Mouse (Mus musculus): ENCODE results near the gene Cacna1a.
"Not testable (repeated sequence)": the region's sequence is repeated elsewhere in the genome, so short reads cannot be mapped to it uniquely, and the experiment has no call there.

The Cacna1a gene

DNA sequence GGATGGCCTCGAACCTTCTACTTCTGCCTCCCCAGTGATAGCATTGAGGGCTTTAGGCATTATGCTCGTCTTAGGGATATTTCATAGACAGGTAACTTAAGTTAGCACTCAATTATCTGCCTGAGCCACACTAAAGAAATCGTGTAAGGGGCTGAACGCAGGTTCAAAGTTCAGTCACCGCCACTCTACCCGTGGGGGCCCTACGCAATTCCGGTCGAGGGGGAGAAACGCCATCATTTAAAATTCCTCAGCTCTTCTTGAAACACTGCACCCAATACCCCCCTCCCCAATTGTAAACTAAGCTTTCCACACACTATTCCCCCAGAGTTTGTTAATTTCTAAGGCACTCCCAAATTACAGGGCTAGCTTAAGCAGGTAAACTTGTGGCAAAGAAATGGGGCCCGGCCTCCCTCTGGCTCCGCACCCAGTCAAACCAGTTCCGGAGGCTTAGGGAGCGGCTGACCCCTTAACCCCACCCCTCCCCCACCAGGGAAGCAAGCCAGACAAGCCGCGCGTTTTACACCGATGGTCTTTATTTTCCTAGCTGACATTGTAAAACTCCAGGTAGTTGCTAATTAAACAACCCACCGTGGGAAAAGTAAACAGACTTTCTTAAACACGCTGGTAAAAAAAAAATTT lies 272.7 kb downstream of the Cacna1a start:
- no peak for DNase-seq (ENCODE audit: low spot score)

DNA sequence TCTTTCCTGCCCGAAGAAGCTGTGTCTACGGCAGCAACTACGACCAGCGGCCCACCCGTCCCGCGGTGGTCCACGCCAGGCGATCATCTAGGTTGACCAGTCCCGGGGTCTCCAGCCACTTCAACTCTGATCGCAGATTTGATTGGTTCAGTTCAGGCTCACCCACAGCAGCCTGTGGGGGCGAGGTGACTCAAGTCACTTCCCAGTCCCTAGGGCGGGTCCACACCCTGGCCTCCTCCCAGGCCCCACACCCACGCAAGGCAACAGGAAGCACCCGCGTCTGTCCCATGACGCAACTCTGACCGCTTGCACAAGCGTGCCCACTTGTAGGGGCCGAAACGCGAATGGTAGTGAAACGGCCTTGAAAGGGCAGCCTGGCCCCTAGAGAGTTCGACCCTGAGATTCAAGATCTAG lies 273.2 kb downstream of the Cacna1a start:
- DNase-seq (ENCODE audit: low spot score), result peak; percentile 57

DNA sequence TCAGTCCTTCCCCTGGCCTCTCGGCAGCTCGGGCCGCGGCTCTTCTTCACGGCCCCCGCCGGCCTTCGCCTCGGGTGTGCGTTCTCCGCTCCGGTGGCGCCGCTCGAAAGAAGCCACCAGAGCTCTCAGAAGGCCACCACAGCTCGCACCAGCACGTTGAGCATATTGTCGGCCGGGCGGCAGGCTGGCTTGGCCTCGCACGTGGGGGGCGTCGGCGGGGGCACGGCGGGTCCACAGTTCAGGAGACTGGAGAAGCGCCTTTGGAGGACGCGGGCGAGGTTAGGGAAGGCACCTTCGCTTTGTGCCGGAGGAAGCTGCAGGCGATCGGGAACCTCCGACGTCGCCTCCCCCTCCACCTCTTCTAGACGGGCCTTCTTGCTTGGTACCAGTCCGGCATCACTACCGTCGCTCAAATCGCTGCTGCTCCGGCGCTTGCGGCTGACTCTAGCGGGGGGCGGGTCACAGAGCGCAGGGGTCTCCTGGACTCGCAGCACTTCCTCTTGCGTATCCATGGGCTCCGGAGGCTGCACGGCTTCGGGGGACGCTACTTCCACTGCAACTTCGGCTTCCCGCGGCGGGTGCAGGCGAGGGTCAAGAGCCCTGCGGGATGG lies 273.8 kb downstream of the Cacna1a start:
- no peak for DNase-seq (ENCODE audit: low spot score)

DNA sequence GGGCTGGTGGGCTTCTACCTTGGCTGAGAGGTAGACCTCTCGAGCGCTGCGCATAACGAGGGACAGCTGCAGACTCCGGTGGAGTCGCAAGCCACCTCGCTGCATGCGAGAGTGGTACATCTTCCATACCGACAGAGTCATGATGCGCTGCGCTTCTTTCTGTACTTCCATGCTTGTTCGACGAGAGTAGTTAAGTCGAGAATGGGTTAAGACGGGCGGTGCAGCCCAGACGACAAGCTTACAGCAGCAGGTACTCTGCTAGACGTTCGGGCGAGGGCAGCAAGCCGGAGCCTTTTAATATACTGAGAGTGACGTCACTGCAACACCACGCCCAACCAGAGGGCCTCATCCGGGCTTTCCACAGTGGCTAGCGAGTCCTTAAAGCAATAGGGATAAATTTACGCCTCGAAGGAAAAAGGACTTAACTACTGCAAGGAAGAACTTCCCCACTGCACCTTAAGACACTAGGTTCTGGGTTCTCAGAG lies 274.4 kb downstream of the Cacna1a start, which contains the start of gene Ier2:
TSS of gene Ier2 (minus strand) at position 272 of the 485 bp plus-strand sequence.
- peak; percentile 91 for DNase-seq (ENCODE audit: low spot score)

DNA sequence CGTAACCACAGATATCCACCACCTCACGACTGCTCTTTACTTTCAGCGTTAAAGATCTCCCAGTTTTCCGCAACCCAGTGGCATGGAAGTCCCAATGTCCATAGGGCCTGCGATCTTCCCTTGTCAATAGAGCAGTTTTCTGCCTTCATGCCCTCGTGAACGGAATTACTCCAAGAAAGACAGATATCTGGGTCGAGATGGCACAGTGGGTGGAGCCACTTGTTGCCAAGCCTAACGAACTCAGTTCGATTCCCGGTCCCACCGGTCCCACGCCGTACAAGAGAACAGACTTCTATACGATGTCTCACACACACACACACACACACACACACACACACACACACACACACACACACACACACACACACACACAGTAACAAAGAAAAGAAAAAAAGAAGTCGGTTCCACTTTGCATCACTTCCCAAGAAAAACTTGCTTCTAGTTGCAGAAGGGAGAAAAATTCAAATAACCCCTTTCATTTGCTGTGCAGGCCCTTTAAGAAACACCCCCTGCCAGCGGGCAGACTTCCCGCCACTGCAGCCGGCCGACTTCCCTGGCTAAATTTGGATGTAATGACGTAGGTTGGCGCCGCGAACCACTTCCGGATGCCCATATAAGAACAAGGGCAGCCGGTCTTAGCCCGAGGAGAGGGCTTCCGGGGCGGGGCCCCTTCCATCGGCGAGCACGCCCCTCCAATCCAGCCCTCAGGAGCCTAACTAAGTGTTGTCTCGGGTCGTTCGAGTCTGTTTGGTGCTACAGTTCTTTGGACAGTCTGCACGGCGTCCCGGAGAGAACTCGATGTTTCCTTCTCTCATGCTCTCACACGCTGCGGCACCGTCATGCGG lies 275.5 kb downstream of the Cacna1a start:
- peak; percentile 95 for DNase-seq (ENCODE audit: low spot score)

DNA sequence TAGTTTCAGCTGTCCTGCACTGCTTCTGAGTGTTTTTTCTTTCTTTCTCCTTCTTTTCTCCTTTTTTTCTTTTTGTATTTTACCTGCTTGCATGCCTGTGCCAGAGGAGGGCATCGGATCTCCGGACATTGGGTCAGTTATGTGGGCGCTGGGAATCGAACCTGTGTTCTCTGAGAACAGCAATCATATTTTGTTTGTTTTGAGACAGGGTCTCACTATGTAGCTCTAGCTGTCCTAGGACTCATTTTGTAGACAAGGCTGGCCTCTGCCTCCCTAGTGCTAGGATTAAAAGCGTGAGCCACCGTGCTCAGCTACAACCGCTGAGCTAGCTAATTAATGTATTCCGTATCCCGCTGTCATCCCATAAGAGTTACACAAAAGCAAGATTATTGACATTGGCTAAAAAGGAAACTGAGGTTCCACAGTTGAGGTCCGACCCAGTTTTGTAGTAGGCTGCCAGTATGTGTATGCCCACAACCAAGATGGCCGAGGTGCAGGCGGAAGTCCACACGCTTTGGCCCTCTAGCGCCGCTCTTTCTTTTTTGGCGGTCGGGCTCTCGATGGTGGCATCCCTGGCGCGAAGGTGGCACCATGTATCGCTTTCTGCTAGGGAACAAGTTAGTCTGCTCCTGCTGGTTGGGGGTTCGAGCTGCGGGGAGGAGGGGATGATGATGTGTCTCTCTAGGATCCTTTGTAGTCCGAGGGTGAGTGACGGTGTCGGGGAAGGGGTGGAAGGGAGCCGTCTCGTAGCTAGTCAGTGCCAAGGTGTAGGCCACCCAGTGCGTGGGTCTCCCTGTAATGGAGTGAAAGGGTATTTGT lies 276.5 kb downstream of the Cacna1a start:
- DNase-seq (ENCODE audit: low spot score), result peak; percentile 61

DNA sequence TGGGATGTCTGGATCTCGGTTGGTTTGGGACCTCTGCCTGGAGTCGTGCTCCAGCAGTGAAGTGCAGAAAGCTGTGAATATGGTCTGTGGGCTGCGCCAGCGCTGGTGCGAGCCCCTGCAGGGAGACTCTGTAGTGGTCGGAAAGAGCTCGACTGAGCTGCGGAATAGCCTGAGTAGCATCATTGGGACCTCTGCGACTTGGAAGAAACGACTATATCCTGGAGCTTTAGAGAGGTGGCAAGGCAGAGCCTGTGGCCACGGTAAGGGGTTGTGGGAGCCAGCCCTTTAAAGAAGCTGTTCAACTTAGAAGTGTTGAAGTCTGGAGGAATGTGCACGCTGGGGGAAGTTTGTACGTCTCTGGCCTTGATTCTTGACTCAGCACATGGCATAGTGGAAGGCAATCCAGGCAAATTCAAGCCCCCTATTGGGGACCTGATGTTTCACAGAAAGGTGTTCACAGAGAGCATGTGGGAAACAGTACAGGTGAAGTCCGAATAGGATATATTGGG lies 277.2 kb downstream of the Cacna1a start:
- no peak for DNase-seq (ENCODE audit: low spot score)

DNA sequence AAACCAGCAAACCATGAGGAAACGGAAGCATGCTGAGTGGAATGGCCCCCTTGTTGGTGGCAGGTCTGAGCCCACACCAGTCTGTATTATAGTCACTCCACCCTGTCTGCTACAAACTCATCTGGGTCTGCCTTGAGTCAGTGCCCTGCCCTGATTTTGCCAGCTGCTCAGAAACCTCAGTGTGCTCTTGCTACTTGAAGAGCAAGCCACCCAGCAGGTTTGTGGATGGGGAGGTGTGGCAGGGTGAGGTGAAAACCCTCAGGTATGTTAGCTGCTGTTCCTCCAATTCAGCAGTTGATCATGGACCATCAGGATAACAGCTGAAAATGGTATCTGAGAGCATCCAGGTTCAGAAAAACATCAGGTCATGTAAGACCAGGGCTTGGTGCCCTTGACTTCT lies 279.8 kb downstream of the Cacna1a start:
- no peak for DNase-seq (ENCODE audit: low spot score)

DNA sequence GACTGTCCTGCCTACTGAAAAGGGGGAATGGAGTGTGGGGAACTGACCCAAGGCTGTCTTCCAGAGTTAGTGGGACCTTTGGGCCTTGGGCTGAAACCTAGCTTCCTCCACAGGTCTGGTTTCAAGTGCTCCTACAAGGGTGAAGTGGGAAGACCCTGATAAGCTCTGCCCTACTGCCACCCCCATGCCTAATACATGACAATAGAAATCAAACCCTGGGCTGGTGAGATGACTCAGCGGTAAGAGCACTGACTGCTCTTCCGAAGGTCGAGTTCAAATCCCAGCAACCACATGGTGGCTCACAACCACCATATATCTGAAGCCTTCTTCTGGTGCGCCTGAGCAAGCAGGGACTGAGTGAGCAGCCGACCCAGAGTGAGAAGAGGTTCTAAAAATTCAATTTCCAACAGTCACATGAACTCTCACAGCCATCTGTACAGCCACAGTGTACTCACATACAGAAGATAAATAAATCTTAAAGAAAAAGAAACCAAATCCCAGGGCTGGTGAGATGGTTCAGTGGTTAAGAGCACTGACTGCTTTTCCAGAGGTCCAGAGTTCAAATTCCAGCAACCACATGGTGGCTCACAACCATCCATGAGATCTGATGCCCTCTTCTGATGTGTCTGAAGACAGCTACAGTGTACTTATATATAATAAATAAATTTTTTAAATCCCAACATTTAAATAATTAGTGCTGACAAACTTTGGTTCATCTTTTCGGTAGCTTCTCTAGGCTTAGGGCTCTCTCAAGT lies 280.7 kb downstream of the Cacna1a start:
- no peak for DNase-seq (ENCODE audit: low spot score)

DNA sequence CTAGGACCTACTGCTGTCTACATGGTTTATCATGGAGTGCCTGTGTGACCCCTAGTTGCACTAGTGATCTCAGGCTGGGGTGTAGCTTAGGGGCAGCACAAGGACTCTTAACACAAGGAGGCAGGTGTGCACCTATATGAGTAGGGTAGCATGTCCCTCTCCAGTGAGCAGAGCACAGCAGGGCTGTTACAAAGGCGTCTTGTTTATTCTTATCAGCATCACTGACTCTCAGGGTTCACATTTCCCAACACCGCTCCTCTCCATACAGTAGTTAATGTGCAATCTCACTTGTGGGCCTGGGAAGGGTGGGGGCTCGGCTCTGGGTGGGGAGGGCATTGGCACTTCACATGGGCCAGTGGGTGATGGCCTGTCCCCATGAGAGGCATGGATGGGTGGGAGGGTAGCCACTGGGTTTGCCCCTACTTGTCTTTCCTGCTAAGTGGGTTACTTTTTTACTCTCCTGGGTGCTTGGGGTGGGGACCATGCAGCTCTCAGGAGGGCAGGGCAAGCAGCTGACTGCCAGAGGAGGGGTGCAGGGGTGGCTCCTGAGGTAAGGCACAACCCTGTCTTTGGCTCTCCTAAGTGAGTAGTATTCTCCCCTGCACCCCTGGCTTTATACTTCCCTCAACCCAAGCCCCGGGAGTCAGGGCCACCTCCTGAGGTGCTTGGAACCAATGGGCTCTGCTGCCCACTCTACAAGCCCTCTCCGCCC lies 282.2 kb downstream of the Cacna1a start:
- DNase-seq (ENCODE audit: low spot score), result not testable (repeated sequence)

DNA sequence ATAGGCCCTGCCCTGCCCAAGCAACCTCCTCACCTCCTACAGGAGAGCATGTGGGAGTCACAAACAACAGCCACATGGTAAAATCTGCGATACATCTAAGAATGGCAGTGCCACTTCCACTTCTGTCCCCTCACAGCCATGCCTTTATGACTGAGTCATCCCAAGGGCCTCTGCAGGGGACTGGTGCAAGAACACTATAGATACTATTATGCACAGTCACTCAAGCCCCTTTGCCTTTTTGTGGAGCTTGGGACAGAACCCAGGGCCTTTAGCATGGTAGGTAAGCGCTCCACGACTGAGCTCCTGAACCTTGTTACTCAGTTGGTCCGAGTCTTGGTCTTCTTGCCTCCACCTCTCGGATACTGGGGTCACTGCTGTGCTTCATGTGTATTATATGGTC lies 289.1 kb downstream of the Cacna1a start:
- DNase-seq (ENCODE audit: low spot score), result no peak

DNA sequence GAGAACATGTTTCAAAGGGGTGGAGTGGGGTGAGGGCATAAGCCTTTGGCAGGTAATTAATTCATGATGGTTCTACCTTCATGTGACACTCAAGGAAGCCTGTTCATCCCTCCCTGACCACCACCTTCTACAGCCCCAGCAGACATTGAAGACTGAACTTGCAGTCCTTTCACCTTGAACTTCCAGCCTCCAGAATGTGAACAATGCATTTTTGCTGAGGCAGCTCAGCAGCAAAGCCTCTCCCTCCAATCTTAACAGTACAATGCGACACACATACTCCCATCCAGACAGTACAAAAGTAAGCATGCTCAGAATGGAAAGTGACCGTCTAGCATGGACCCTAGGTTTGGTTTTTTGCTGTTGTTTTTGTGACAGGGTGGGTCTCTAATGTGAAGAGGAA lies 293.2 kb downstream of the Cacna1a start:
- no peak for DNase-seq (ENCODE audit: low spot score)

DNA sequence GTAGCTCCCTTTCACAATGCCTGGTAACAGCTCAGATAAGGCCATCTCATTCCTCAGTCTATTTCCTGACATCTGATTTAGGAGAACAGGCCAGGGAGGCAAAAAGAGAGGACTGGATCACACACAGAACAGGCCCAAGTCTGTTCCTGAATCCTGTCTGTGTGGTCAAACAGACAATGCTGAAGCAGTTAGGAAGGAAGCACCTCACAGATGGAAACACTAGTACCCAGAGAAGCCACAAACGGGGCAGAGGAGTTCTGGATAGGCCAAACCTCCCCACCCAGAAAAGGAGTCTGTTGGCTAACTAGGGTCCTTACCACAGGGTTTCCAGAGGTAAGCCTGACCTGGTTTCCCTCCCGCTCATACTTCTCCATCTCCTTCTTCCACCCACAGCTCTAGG lies 294.0 kb downstream of the Cacna1a start:
- DNase-seq (ENCODE audit: low spot score), result no peak

DNA sequence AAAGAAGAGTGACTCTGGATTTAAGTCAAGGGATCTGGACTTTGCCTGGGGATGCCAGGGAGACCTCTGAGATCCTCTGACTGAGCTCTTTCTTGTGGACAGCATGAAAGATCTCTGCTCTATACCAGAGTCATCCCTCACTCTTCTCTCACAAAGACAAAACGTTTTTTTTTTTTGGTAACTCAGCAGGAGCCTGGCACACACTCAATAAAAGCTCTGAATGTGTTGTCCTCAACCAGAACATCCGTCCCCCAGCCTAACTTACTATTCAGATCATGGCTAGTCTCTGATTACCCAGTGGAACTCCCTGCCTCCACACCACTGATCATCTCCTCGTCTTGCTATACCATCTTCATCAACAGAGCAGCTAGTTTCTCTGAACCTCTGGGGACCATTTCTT lies 296.3 kb downstream of the Cacna1a start:
- DNase-seq (ENCODE audit: low spot score), result no peak

DNA sequence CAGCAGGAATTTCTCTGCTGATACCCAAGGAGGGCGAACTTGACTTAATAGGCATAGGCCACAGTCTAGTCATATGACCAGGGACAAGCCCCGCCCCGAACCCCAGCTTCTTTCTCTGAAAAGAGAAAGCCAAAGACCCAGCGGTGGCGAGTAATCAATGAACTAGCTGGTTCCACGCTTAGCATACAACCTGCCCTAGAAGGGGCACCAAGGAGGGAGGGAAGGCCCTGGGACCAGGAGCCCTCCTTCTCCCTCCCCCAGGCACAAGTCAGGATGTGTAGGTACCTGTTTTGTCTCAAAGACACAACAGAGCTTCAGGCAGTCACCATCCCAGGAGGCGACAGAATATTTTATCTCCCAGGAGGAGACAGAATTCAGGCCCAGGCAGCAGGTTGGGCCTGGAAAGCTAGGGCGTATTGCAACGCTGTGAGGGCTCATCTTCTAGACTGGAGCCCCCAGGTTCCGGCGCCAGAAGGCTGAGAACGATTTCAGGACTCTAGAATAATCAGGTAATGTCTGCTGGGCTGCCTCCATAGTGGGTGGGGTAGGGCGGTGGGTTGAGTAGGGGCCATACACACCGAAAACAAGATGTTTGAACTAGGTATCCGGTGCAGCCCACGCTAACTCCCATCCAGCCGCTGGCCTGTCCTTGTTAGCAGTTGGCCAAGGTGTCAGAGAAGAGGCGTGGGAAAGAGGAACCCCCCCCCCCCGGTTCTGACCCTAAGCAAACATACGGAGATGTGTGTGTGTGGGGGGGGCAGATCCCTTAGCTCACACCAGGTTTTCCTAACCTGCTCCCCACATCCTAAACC lies 298.2 kb downstream of the Cacna1a start, which contains the start of gene Trmt1:
TSS of gene Trmt1 (plus strand) at position 117 of the 812 bp plus-strand sequence.
- no peak for DNase-seq (ENCODE audit: low spot score)

DNA sequence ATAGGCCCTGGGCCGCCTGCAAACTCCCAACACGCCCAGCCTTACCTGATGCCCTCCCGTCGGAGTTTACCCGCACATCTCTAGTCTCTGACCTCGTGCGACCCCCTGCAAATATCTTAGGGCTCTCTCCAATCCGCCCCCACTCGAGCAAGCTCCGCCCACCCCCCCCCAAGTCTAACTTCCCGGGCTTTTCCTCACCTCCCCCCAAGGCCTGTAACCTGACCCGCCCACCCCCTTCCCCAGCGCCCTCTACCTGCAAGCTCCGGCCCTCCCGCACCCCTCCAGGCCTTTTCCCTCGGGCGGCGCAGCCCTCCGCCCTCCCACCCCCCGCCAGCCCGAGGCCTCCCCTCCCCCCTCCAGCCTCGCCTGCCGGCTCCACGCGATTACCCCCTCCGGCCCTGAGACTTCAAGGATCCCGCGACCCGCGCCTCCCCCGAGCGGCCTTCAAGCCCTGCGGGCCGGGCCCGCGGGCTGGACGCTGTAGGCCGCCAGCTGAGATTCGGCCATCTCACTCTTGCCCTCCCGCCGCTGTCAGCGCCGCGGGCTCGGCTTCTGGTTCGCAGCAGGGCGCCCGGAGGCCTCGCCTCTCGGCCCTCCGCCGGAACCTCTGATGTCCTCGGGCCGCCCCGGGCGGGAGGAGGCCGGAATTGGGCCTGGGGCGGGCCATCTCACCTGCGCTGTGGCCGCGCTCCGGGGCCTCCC lies 298.9 kb downstream of the Cacna1a start:
- DNase-seq (ENCODE audit: low spot score), result no peak

DNA sequence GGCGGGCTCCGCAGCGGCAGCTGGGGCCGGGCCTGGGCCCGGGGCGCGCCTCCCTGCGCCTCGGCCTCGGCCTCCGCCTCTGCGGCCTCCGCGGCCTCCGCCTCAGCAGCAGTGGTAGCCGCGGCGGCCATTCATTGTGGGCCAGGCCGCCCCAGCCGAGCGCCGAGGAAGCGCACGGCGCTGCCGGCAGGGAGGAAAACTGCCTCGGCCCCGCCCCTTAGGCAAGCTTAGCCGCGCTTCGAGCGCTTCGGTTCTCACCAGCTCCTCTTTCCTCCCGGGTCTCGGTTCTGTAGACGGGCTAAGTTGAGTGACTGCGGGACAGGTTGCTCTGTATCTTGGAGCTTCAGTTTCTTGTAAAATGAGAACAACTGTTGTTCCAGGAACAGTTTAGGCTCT lies 299.5 kb downstream of the Cacna1a start, which contains the start of gene Nacc1:
TSS of gene Nacc1 (minus strand) at position 158 of the 396 bp plus-strand sequence.
- DNase-seq (ENCODE audit: low spot score), result peak; percentile 68

DNA sequence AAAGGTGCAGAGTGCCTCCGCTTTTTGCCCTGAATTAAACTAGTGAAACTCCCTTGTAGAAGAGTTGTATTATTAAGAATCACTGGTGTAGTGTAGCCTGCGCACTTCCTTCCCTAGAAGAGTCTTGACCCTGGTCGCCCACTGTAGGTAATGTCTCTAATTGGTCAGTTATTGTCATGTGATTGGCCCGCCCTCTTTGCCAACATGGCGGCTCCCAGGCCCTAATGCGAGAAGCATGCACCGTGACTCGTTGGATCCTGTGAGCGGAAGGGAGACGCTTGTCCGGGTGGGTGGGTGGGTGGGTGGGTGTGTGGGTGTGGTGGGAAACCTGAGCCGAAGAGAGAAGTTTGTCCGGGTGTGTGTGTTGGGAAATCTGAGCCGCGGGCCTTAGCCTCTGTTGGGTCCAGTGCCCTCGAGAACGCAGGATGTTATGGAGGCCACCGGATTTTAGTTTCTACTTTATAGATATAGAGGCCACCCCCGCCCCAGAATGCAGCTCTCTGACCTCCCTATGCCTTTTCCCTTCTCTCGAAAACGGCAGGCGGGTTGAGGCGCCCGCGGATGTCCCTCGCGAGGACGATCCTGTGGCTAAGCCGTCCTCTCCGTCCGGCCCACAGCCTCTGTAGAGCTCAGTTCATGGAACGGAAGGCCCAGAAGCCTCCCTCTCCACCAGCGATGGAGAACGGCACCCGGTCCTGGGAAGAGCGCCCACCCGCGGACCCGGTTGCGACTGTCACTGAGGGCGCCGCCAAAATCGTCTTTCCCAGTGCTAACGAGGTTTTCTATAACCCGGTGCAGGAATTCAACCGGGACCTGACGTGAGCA lies 301.1 kb downstream of the Cacna1a start:
- peak; percentile 86 for DNase-seq (ENCODE audit: low spot score)
